Mouse (Mus musculus) embryonic facial prominence, embryonic 14.5 days (tissue): ENCODE data around the gene Hspb8. TPM values are rescaled to one million over a fixed set of nuclear protein-coding genes. Genes with fewer than 3 reads are reported as not detected.

Source experiments
- ATAC-seq: fragments of 200-750 bp; cut with Nextera tagmentation; 2 replicates; pipeline ENCODE4 v1.8.0; 2017; ENCODE audit warnings: low read depth, moderate number of reproducible peaks, moderate TSS enrichment
- DNase-seq: peaks from one replicate; pipeline ENCODE4 v3.0.0-alpha.2; 2015; ENCODE audit warnings: low spot score
- H3K27ac ChIP-seq: fragments of 300-500 bp; sonication (generic); replicated peaks from 2 replicates; pipeline ENCODE4 v1.5.1; 2014; ENCODE audit warnings: low read depth, mild to moderate bottlenecking, low read length, moderate library complexity
- H3K27me3 ChIP-seq: fragments of 300-500 bp; sonication (generic); replicated peaks from 2 replicates; pipeline ENCODE4 v1.6.1; 2014; ENCODE audit warnings: low read length; ENCODE audit not compliant: control insufficient read depth, insufficient read depth
- H3K36me3 ChIP-seq: fragments of 300-500 bp; sonication (generic); 2 replicates; pipeline ENCODE4 v1.6.1; 2014; ENCODE audit warnings: low read length, mixed read lengths; ENCODE audit not compliant: control insufficient read depth, insufficient read depth
- H3K4me1 ChIP-seq: fragments of 300-500 bp; sonication (generic); 2 replicates; pipeline ENCODE4 v1.6.1; 2014; ENCODE audit warnings: antibody characterized with exemption, low read length; ENCODE audit not compliant: control insufficient read depth, insufficient read depth
- H3K4me2 ChIP-seq: fragments of 300-500 bp; sonication (generic); 2 replicates; pipeline ENCODE4 v1.6.1; 2014; ENCODE audit warnings: low read depth, mild to moderate bottlenecking, low read length, moderate library complexity, mixed read lengths
- H3K4me3 ChIP-seq: fragments of 300-500 bp; sonication (generic); 2 replicates; pipeline ENCODE4 v1.5.1; 2014; ENCODE audit warnings: low read depth, mild to moderate bottlenecking, low read length
- H3K9ac ChIP-seq: fragments of 300-500 bp; sonication (generic); 2 replicates; pipeline ENCODE4 v1.6.1; 2014; ENCODE audit warnings: low read depth, mild to moderate bottlenecking, low read length, moderate library complexity, mixed read lengths
- H3K9me3 ChIP-seq: fragments of 300-500 bp; sonication (generic); 2 replicates; pipeline ENCODE4 v1.6.1; 2016; ENCODE audit warnings: low read length; ENCODE audit not compliant: control insufficient read depth
- WGBS: fragments of 180-500 bp; shearing (Covaris S2); extraction: QIAGEN DNeasy Blood & Tissue Kit; methylation state at CpG from one replicate; pipeline ENCODE4 v1.1.7; 2014; 5-methylcytosine and 5-hydroxymethylcytosine counted together
- polyA plus RNA-seq: library from polyadenylated mRNA; unstranded; fragments of >200 nt; fragmentation: Nextera tagmentation; extraction: Ambion mirVana; gene quantifications from 2 replicates; pipeline ENCODE4 v1.2.1, GENCODE M21; 2014

Gene Hspb8
- polyA plus RNA-seq: 18.4 and 27.3 TPM in 2 replicates

- Histone ChIP-seq H3K36me3 (no peaks in the 10 kb centered on the region), H3K27ac (peak within 1 kb of the TSS; percentile 70), H3K4me2 (peak within 1 kb of the TSS; percentile 79), H3K4me3 (peak within 1 kb of the TSS; percentile 39), H3K27me3 (no peaks in the 10 kb centered on the region; the same call in 1 of the 2 replicates), H3K9me3 (no peaks in the 10 kb centered on the region), H3K4me1 (peaks cover 20% of the 10 kb centered on the region), H3K9ac (peak within 1 kb of the TSS; percentile 64)
- 0% methylated on average over 16 of the region's 20 CpGs for WGBS
- ATAC-seq (peak; percentile 79), DNase-seq (peak; percentile 83)
These were observed at the start of gene Hspb8 for GRCm38 (mm10) chr5:116422699-116423201. Gene Hspb8 (minus strand): TSS chr5:116422864.

DNA sequence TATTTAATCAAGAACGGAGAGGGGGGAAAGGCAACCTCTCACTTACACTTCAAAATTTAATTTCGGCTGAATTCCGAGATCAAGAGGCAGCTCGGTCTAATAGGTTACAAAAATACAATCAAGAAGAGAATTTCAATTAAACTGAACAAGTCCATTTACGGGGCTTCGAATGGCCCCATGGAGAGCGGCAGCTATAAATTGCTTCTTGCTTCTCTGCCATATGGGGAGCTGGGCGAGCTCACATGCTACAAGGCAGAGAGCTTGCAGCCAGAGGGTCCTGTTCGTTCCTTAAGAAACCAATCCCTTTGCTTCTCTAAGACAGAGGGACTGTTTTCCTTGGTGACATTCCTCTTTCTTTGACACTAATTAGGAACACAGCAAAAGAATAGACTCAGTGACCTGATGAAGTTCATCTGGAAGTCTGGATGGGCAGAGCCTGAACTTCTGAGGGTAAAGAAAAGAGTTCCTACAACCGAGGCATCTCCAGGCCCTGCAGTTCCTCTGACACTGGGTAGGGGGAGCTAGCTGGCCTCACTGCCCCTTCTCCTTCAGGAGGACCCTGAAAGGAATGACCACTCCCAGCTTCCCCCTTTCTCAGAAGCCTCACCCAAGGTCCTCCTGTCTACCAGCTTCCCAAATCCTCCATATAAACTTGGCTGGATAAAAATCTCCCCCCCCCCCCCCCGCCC lies 38.8 kb upstream of the Hspb8 start:
- Histone ChIP-seq H3K4me1 (no peaks in the 10 kb centered on the region), H3K27me3 (no peaks in the 10 kb centered on the region), H3K9ac (no peak overlapping the region), H3K27ac (no peak overlapping the region), H3K4me3 (no peak overlapping the region), H3K4me2 (no peak overlapping the region), H3K9me3 (peaks cover 20% of the 10 kb centered on the region), H3K36me3 (no peaks in the 10 kb centered on the region)
- DNase-seq: no peak
- 43% methylated on average over 11 of the region's 11 CpGs for WGBS
- ATAC-seq: no peak

GRCm38 (mm10) chr5:116459970-116460369 lies 37.3 kb upstream of the Hspb8 start:
- 78% methylated on average over 2 of the region's 2 CpGs for WGBS
- Histone ChIP-seq H3K9me3 (peaks cover 7% of the 10 kb centered on the region; the same call in 1 of the 2 replicates), H3K9ac (no peak overlapping the region), H3K27me3 (no peaks in the 10 kb centered on the region), H3K4me1 (no peaks in the 10 kb centered on the region), H3K36me3 (no peaks in the 10 kb centered on the region), H3K4me3 (no peak overlapping the region), H3K4me2 (no peak overlapping the region), H3K27ac (no peak overlapping the region)
- ATAC-seq (no peak), DNase-seq (no peak)

GRCm38 (mm10) chr5:116457791-116458190 lies 35.1 kb upstream of the Hspb8 start:
- H3K9me3 ChIP-seq: no peaks in the 10 kb centered on the region
- no peak overlapping the region for H3K4me3 ChIP-seq
- H3K9ac ChIP-seq: no peak overlapping the region
- 78% methylated on average over 7 of the region's 7 CpGs for WGBS
- H3K27ac ChIP-seq: no peak overlapping the region
- DNase-seq (no peak), ATAC-seq (no peak)
- no peak overlapping the region for H3K4me2 ChIP-seq
- H3K36me3 ChIP-seq: no peaks in the 10 kb centered on the region
- 0 out of 2 replicates have a peak, but pooled peaks cover 3% of the 10 kb centered on the region for H3K4me1 ChIP-seq
- no peaks in the 10 kb centered on the region for H3K27me3 ChIP-seq

GRCm38 (mm10) chr5:116456796-116457515 lies 34.3 kb upstream of the Hspb8 start:
- Histone ChIP-seq H3K4me2 (no peak overlapping the region), H3K4me1 (0 out of 2 replicates have a peak, but pooled peaks cover 3% of the 10 kb centered on the region), H3K36me3 (no peaks in the 10 kb centered on the region), H3K9me3 (no peaks in the 10 kb centered on the region), H3K9ac (no peak overlapping the region), H3K27ac (no peak overlapping the region), H3K4me3 (no peak overlapping the region), H3K27me3 (no peaks in the 10 kb centered on the region)
- WGBS: 27% methylated on average over 10 of the region's 10 CpGs
- ATAC-seq (no peak), DNase-seq (peak; percentile 57)

DNA sequence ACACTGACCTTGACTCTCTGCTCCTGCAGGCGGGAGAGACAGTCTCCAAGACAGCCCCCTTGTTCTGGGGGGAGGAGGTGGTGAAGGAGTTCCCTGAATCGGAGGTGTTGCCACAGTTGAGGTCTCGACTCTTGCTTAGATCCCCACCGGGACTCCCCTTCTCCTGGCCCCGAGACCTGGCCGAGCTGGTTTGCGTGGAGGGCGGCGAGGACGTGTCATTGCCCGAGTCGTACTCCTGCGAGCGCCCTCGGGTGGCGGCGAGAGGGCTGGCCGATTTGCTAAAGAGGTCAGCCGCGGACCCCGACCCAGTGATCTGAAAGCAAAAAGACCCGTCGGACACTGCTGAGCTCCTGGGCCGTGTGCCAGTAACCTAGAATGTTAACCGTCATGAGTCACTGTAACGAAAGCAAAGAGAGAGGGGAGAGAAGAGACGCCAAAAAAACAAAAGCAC lies 30.8 kb upstream of the Hspb8 start:
- peak overlapping the region; percentile 62 for H3K4me2 ChIP-seq
- no peak overlapping the region for H3K27ac ChIP-seq
- H3K27me3 ChIP-seq: no peaks in the 10 kb centered on the region
- DNase-seq (peak; percentile 72), ATAC-seq (no peak)
- 2% methylated on average over 27 of the region's 27 CpGs for WGBS
- H3K36me3 ChIP-seq: no peaks in the 10 kb centered on the region
- H3K4me1 ChIP-seq: 0 out of 2 replicates have a peak, but pooled peaks cover 3% of the 10 kb centered on the region
- peak overlapping the region; percentile 34 for H3K4me3 ChIP-seq
- peak overlapping the region; percentile 55 for H3K9ac ChIP-seq
- no peaks in the 10 kb centered on the region for H3K9me3 ChIP-seq

DNA sequence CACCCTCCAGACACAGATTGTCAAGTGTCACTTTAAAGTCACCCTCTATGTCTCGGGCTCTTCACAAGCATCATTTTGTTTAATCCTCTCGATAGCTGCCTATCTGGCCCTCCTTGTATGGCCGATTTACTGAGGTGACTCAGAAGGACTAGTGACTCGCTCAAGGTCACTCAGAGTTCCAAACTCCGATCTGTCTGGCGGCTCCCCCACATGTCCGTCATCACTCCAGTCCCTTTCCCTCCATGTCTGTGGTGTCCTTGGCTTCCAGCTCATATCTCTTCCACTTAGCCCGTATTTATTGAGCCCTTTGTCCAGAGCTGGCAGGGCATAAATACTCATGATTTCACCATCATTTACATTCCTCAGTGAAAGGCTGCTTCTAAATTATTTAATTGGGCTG lies 28.2 kb upstream of the Hspb8 start:
- H3K9ac ChIP-seq: no peak overlapping the region
- H3K27me3 ChIP-seq: no peaks in the 10 kb centered on the region
- H3K27ac ChIP-seq: no peak overlapping the region
- H3K4me3 ChIP-seq: no peak overlapping the region
- no peak overlapping the region for H3K4me2 ChIP-seq
- DNase-seq: no peak
- H3K36me3 ChIP-seq: no peaks in the 10 kb centered on the region
- H3K9me3 ChIP-seq: no peaks in the 10 kb centered on the region
- ATAC-seq: no peak
- 81% methylated on average over 8 of the region's 8 CpGs for WGBS
- 0 out of 2 replicates have a peak, but pooled peaks cover 6% of the 10 kb centered on the region for H3K4me1 ChIP-seq

GRCm38 (mm10) chr5:116449522-116450225 lies 27.0 kb upstream of the Hspb8 start:
- H3K9me3 ChIP-seq: no peaks in the 10 kb centered on the region
- no peak overlapping the region for H3K27ac ChIP-seq
- no peak overlapping the region for H3K9ac ChIP-seq
- H3K4me3 ChIP-seq: no peak overlapping the region
- no peaks in the 10 kb centered on the region for H3K27me3 ChIP-seq
- 0 out of 2 replicates have a peak, but pooled peaks cover 6% of the 10 kb centered on the region for H3K4me1 ChIP-seq
- no peak overlapping the region for H3K4me2 ChIP-seq
- ATAC-seq: no peak
- WGBS: 60% methylated on average over 7 of the region's 8 CpGs
- DNase-seq: no peak
- H3K36me3 ChIP-seq: no peaks in the 10 kb centered on the region
